Mouse (Mus musculus): ENCODE measurements around the gene Dpt. TPM values are rescaled to one million over a fixed set of nuclear protein-coding genes. Genes with fewer than 3 reads are reported as not detected.
"Not testable (repeated sequence)": the region's sequence is repeated elsewhere in the genome, so short reads cannot be mapped to it uniquely, and the experiment has no call there.

The Dpt gene
- polyA plus RNA-seq, 1 experiment from 2014 or later = 0.25 TPM

- no peak overlapping the region for H3K4me3 ChIP-seq
- no peaks in the 10 kb centered on the region for H3K9me3 ChIP-seq
- no peak for ATAC-seq (ENCODE audit: low FRiP score)
- 0 out of 2 replicates have a peak, but pooled peaks cover 7% of the 10 kb centered on the region for H3K4me1 ChIP-seq (replicated peaks)
- H3K27ac ChIP-seq = no peak overlapping the region; the same call in 1 of the 2 replicates
- 71% methylated on average over 3 of the region's 3 CpGs for WGBS
- H3K36me3 ChIP-seq = no peaks in the 10 kb centered on the region
- H3K4me2 ChIP-seq = no peak overlapping the region
- H3K9ac ChIP-seq = no peak overlapping the region
- no peaks in the 10 kb centered on the region for H3K27me3 ChIP-seq
Measured at GRCm38 (mm10) chr1:164821821-164822220, 25.4 kb downstream of the Dpt start.

- 0 out of 2 replicates have a peak, but pooled peaks cover 7% of the 10 kb centered on the region for H3K4me1 ChIP-seq (replicated peaks)
- H3K9me3 ChIP-seq = no peaks in the 10 kb centered on the region
- H3K36me3 ChIP-seq = no peaks in the 10 kb centered on the region
- 81% methylated on average over 4 of the region's 4 CpGs for WGBS
- no peak overlapping the region for H3K4me3 ChIP-seq
- no peak overlapping the region for H3K4me2 ChIP-seq
- no peak overlapping the region for H3K27ac ChIP-seq
- ATAC-seq (ENCODE audit: low FRiP score) = no peak
- H3K27me3 ChIP-seq = no peaks in the 10 kb centered on the region
- H3K9ac ChIP-seq = no peak overlapping the region
Measured at GRCm38 (mm10) chr1:164822268-164822667, 25.8 kb downstream of the Dpt start.

DNA sequence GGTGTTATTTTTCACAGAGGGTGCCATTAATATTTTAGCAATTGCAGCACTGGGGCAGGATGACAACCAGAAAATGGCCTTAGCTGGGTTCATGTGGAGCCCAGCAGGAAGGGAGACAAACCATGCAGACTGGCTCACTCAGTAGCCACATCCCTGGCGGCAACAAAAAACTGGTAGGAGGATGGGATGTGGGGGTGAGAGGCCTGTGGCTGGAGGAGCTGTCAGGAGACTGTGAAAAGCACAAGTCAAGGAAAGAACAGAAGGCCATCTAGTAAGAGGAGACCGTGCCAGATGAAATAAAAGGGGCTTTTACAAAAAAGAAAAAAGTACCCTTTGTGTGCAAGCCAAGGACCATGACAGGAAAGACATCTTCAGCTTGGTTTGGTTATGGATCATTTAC, 28.5 kb downstream of the Dpt start:
- Histone ChIP-seq H3K4me1 (replicated peaks) (0 out of 2 replicates have a peak, but pooled peaks cover 7% of the 10 kb centered on the region), H3K9ac (no peak overlapping the region), H3K27ac (no peak overlapping the region), H3K36me3 (no peaks in the 10 kb centered on the region), H3K9me3 (no peaks in the 10 kb centered on the region), H3K4me2 (no peak overlapping the region), H3K27me3 (no peaks in the 10 kb centered on the region), H3K4me3 (no peak overlapping the region)
- no peak for ATAC-seq (ENCODE audit: low FRiP score)
- 34% methylated on average over 2 of the region's 2 CpGs for WGBS

- Histone ChIP-seq H3K4me3 (no peak overlapping the region), H3K27ac (no peak overlapping the region), H3K36me3 (no peaks in the 10 kb centered on the region), H3K9ac (no peak overlapping the region), H3K27me3 (no peaks in the 10 kb centered on the region), H3K4me1 (replicated peaks) (no peaks in the 10 kb centered on the region), H3K9me3 (no peaks in the 10 kb centered on the region), H3K4me2 (no peak overlapping the region)
- ATAC-seq (ENCODE audit: low FRiP score) = no peak
- 67% methylated on average over 1 of the region's 1 CpGs for WGBS
Measured at GRCm38 (mm10) chr1:164829881-164830280, 33.4 kb downstream of the Dpt start.

DNA sequence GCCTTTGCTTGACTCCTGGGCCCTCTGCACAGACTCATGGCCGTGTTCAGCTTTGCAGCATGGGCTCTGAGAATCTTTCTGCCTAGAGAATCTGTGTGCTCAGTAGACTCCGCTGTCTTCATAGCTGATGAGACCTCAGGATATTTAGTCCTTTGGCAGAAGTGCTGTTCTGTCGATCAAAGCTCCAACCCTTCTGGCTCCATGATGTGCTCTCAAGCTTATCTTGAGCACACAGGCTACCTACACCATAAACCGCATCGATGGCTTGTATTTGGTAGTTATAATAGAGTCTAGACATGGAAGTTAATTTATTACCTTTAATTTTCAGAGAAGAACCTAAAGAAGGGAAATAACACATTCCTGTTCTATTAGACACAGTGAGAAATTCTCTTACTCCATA, 36.0 kb downstream of the Dpt start:
- no peak overlapping the region for H3K27ac ChIP-seq
- H3K4me3 ChIP-seq = no peak overlapping the region
- H3K9me3 ChIP-seq = no peaks in the 10 kb centered on the region
- no peak overlapping the region for H3K9ac ChIP-seq
- H3K36me3 ChIP-seq = no peaks in the 10 kb centered on the region
- H3K4me2 ChIP-seq = no peak overlapping the region
- H3K4me1 ChIP-seq (replicated peaks) = no peaks in the 10 kb centered on the region
- no peak for ATAC-seq (ENCODE audit: low FRiP score)
- 89% methylated on average over 5 of the region's 5 CpGs for WGBS
- H3K27me3 ChIP-seq = no peaks in the 10 kb centered on the region

DNA sequence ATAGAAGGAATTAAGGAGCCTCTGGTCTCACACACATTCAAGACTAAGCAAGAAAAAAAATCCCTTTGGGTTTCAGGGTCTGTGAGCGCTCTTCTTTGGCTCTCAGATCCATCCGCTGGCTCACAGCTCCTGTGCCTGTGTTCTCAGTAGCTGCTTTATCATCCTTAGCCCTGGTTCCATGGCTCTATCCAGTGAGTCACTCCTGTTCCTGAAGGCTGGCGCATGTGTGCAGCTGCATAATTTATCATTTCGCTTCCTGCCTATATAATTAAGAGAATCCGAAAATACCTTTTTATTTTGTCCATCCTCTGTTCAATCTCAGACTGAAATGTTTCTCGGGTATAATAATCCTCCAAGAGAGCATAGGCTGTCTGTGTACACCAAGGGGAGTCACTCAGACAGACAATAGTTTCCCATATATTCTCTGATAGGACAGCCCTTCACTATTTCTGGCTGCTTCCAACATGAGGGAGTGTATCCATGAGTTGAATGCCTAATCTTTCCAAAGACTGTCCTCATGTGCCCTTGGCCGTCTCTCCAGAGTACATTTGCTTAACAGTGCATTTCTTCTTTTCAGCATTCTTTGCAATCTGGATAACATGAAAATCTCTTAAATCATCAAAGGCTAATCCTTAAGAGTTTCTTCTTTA, 52.3 kb downstream of the Dpt start:
- Histone ChIP-seq H3K4me2 (no peak overlapping the region), H3K4me3 (no peak overlapping the region), H3K27ac (no peak overlapping the region), H3K4me1 (replicated peaks) (no peaks in the 10 kb centered on the region), H3K9me3 (no peaks in the 10 kb centered on the region), H3K27me3 (no peaks in the 10 kb centered on the region), H3K36me3 (no peaks in the 10 kb centered on the region), H3K9ac (no peak overlapping the region)
- 82% methylated on average over 7 of the region's 7 CpGs for WGBS
- ATAC-seq (ENCODE audit: low FRiP score) = no peak

DNA sequence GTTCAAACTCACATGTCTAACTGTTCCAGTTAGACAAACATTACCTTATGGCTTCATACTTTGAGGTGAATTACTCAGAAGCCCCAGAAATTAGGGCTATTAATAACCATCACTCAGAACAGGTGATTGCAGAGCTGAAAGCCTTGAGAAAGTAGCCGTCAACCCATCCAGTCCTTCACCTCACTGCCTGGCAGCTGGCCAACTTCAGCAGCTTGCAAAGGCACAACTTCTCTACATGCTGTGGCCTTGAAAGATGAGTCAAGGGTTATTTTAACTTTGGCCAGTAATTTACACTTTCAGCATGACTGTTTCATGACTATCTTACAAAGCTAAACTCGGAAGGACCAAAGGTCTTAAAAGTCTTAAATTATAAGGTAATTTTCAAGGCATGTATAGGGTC, 59.3 kb downstream of the Dpt start:
- not testable (repeated sequence) for H3K9me3 ChIP-seq; H3K4me1 ChIP-seq (replicated peaks); ATAC-seq (ENCODE audit: low FRiP score); H3K4me3 ChIP-seq; H3K4me2 ChIP-seq; H3K9ac ChIP-seq; H3K27ac ChIP-seq; H3K36me3 ChIP-seq; H3K27me3 ChIP-seq
- WGBS = 76% methylated on average over 2 of the region's 2 CpGs

- no peak for ATAC-seq (ENCODE audit: low FRiP score)
Measured at GRCm38 (mm10) chr1:164859952-164860351, 63.5 kb downstream of the Dpt start.

DNA sequence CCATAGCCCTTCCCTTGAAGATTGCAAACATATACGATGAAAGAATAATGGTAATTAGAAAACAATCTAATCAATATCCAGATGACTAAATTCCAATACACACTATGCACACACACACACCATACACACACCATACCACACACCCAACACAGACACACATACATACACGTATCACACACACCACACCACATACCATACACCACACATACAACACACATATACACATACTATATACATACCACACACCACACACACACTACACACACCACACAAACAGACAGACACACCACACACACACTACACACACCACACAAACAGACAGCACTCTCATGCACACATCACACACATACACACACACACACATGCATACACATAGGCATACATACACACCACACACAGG, 64.3 kb downstream of the Dpt start:
- Histone ChIP-seq H3K9ac (no peak overlapping the region), H3K36me3 (no peaks in the 10 kb centered on the region), H3K4me1 (replicated peaks) (peaks cover 11% of the 10 kb centered on the region), H3K4me3 (no peak overlapping the region), H3K4me2 (no peak overlapping the region), H3K9me3 (no peaks in the 10 kb centered on the region), H3K27me3 (no peaks in the 10 kb centered on the region), H3K27ac (no peak overlapping the region)
- WGBS = 97% methylated on average over 2 of the region's 2 CpGs
- no peak for ATAC-seq (ENCODE audit: low FRiP score)

More at GRCm38 (mm10) chr1:164859952-164860351, 63.5 kb downstream of the Dpt start:
- H3K27ac ChIP-seq = no peak overlapping the region
- 71% methylated on average over 11 of the region's 11 CpGs for WGBS
- H3K36me3 ChIP-seq = no peaks in the 10 kb centered on the region
- no peaks in the 10 kb centered on the region for H3K9me3 ChIP-seq
- H3K9ac ChIP-seq = no peak overlapping the region
- H3K4me3 ChIP-seq = no peak overlapping the region
- no peak overlapping the region for H3K4me2 ChIP-seq
- peaks cover 11% of the 10 kb centered on the region for H3K4me1 ChIP-seq (replicated peaks)
- no peaks in the 10 kb centered on the region for H3K27me3 ChIP-seq

GRCm38 (mm10) chr1:164861501-164861900, 65.1 kb downstream of the Dpt start:
- WGBS = 79% methylated on average over 4 of the region's 4 CpGs
- ATAC-seq (ENCODE audit: low FRiP score) = no peak

GRCm38 (mm10) chr1:164862946-164863883, 66.8 kb downstream of the Dpt start:
- Histone ChIP-seq H3K9me3 (no peaks in the 10 kb centered on the region), H3K9ac (no peak overlapping the region), H3K27ac (peak overlapping the region; percentile 52; the same call in 1 of the 2 replicates), H3K27me3 (no peaks in the 10 kb centered on the region), H3K4me3 (no peak overlapping the region), H3K36me3 (no peaks in the 10 kb centered on the region), H3K4me1 (replicated peaks) (peaks cover 11% of the 10 kb centered on the region), H3K4me2 (no peak overlapping the region)
- WGBS = 54% methylated on average over 12 of the region's 12 CpGs
- peak; percentile 43; the same call in 1 of the 2 replicates for ATAC-seq (ENCODE audit: low FRiP score)

More at GRCm38 (mm10) chr1:164861501-164861900, 65.1 kb downstream of the Dpt start:
- Histone ChIP-seq H3K4me1 (replicated peaks) (peaks cover 11% of the 10 kb centered on the region), H3K9me3 (no peaks in the 10 kb centered on the region), H3K4me2 (no peak overlapping the region), H3K9ac (no peak overlapping the region), H3K4me3 (no peak overlapping the region), H3K36me3 (no peaks in the 10 kb centered on the region), H3K27ac (peak overlapping the region; percentile 23; the same call in 1 of the 2 replicates), H3K27me3 (no peaks in the 10 kb centered on the region)

- Histone ChIP-seq H3K4me3 (no peak overlapping the region), H3K27ac (no peak overlapping the region), H3K36me3 (no peaks in the 10 kb centered on the region), H3K9me3 (no peaks in the 10 kb centered on the region), H3K4me2 (no peak overlapping the region), H3K27me3 (no peaks in the 10 kb centered on the region), H3K4me1 (replicated peaks) (peaks cover 11% of the 10 kb centered on the region), H3K9ac (no peak overlapping the region)
- ATAC-seq (ENCODE audit: low FRiP score) = no peak
- WGBS = 91% methylated on average over 3 of the region's 3 CpGs
Measured at GRCm38 (mm10) chr1:164864666-164865065, 68.2 kb downstream of the Dpt start.
